Mouse (Mus musculus): ENCODE data around the gene Prnp. TPM values are rescaled to one million over a fixed set of nuclear protein-coding genes. Genes with fewer than 3 reads are reported as not detected.

Prnp gene
- polyA plus RNA-seq, 1 experiment = 144 TPM

- H3K27ac ChIP-seq (ENCODE audit: insufficient read depth, low read depth, low read length) = no peak overlapping the region
- DNase-seq = no peak
- WGBS = 75% methylated on average over 3 of the region's 3 CpGs
- H3K4me3 ChIP-seq (ENCODE audit: insufficient read depth, low read depth, low read length) = no peak overlapping the region
- TF ChIP-seq POLR2A (IDR thresholded peaks at IDR 0.05; ENCODE audit: low read depth, low read length) (no peak), CTCF (conservative IDR thresholded peaks at IDR 0.05; ENCODE audit: insufficient read depth, insufficient read length, low read depth, low read length) (no peak)
- no peaks in the 10 kb centered on the region for H3K4me1 ChIP-seq (ENCODE audit: control insufficient read depth, insufficient read depth, low read length)
- H3K27me3 ChIP-seq (replicated peaks; ENCODE audit: control insufficient read depth, insufficient read depth, low read length) = no peaks in the 10 kb centered on the region
- no peaks in the 10 kb centered on the region for H3K36me3 ChIP-seq (ENCODE audit: control insufficient read depth, insufficient read depth, low read length)
Observed at GRCm38 (mm10) chr2:131940506-131940905, 30.8 kb downstream of the Prnp start.

DNA sequence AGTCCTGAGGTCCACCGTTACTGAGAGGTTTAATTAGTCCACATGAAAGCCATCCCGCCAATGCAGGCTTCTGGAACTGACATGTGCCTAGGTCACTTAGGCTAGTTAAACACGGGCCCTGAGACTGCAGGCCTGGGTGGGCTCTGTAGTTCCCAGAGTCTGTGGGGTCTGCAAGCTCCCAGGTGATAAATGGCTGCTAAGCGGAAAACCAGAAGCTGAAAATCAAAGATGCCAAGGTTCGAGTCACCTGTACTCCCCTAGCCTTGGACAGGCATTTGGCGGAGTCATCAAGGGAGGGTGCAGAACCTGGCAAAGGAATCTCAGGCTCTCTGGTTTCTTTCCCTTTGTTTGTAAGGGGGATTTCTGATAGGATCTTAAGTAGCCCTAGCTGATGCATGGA lies 31.8 kb downstream of the Prnp start:
- TF ChIP-seq POLR2A (IDR thresholded peaks at IDR 0.05; ENCODE audit: low read depth, low read length) (no peak), CTCF (conservative IDR thresholded peaks at IDR 0.05; ENCODE audit: insufficient read depth, insufficient read length, low read depth, low read length) (no peak)
- DNase-seq = no peak
- Histone ChIP-seq H3K4me1 (ENCODE audit: control insufficient read depth, insufficient read depth, low read length) (no peaks in the 10 kb centered on the region), H3K27me3 (replicated peaks; ENCODE audit: control insufficient read depth, insufficient read depth, low read length) (no peaks in the 10 kb centered on the region), H3K27ac (ENCODE audit: insufficient read depth, low read depth, low read length) (no peak overlapping the region), H3K36me3 (ENCODE audit: control insufficient read depth, insufficient read depth, low read length) (no peaks in the 10 kb centered on the region), H3K4me3 (ENCODE audit: insufficient read depth, low read depth, low read length) (no peak overlapping the region)
- WGBS = 86% methylated on average over 6 of the region's 6 CpGs

DNA sequence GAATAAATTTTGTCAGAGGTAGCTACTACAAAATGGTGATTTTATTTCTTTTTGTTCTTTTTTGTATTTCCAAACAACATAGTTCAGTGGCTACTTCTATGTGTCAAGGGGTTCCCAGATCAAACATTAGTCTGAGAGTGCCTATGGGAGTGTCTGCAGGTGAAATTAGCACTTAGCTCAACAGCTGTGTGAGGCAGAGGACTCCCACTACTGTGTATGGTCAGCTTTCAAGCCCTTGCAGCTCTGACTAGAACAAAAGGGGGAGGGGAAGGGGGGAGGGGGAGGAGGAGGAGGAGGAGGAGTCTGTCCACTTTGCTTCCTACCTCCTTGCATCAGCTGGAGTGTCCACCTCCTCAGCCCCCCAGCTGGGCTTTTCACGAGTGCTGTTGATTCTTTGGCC lies 34.6 kb downstream of the Prnp start:
- 39% methylated on average over 1 of the region's 1 CpGs for WGBS
- H3K36me3 ChIP-seq (ENCODE audit: control insufficient read depth, insufficient read depth, low read length) = no peaks in the 10 kb centered on the region
- no peaks in the 10 kb centered on the region for H3K27me3 ChIP-seq (replicated peaks; ENCODE audit: control insufficient read depth, insufficient read depth, low read length)
- H3K27ac ChIP-seq (ENCODE audit: insufficient read depth, low read depth, low read length) = no peak overlapping the region
- no peak overlapping the region for H3K4me3 ChIP-seq (ENCODE audit: insufficient read depth, low read depth, low read length)
- no peaks in the 10 kb centered on the region for H3K4me1 ChIP-seq (ENCODE audit: control insufficient read depth, insufficient read depth, low read length)
- no peak for TF ChIP-seq POLR2A (IDR thresholded peaks at IDR 0.05; ENCODE audit: low read depth, low read length)
- TF ChIP-seq CTCF (conservative IDR thresholded peaks at IDR 0.05; ENCODE audit: insufficient read depth, insufficient read length, low read depth, low read length) = no peak
- DNase-seq = no peak

DNA sequence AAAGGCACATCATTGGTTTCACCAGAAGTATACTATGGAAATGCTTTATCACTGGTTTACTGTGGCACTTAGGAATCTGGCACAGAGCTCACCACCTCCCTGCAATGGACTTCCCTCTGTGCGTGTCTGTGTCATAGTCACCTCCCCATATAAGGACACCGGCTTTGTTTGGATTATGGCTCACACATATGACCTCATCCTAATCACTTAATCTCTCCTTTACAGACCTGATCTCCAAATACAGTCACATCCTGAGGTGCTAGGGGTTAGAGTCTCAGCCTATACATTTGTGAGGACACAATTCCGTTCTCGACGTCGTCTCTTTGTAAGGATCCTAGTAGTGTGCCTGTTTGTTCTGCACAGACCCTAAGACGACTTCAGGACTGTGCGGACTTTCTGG lies 35.5 kb downstream of the Prnp start:
- no peaks in the 10 kb centered on the region for H3K4me1 ChIP-seq (ENCODE audit: control insufficient read depth, insufficient read depth, low read length)
- H3K27me3 ChIP-seq (replicated peaks; ENCODE audit: control insufficient read depth, insufficient read depth, low read length) = no peaks in the 10 kb centered on the region
- TF ChIP-seq POLR2A (IDR thresholded peaks at IDR 0.05; ENCODE audit: low read depth, low read length) (no peak), CTCF (conservative IDR thresholded peaks at IDR 0.05; ENCODE audit: insufficient read depth, insufficient read length, low read depth, low read length) (no peak)
- no peak for DNase-seq
- WGBS = 69% methylated on average over 8 of the region's 8 CpGs
- no peak overlapping the region for H3K4me3 ChIP-seq (ENCODE audit: insufficient read depth, low read depth, low read length)
- H3K27ac ChIP-seq (ENCODE audit: insufficient read depth, low read depth, low read length) = no peak overlapping the region
- H3K36me3 ChIP-seq (ENCODE audit: control insufficient read depth, insufficient read depth, low read length) = no peaks in the 10 kb centered on the region

DNA sequence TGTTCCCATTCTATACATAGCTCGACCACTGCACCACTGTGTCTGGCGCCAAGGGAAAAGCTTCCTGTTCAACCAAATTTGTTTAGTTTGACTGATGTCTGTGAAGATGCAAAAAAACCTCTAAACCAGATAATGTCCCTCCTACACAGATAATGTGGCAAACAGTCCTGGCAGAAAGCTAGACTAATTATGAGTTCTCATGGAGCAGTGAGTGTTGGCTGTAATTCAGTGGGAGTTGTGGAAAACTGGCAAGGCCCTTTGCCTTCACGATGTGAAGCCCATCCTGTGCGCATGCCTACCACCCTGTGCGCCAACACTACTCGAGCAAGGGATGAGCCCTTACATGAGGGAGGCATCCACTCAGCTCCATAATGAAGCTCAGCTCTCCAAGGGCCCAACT lies 36.0 kb downstream of the Prnp start:
- TF ChIP-seq CTCF (conservative IDR thresholded peaks at IDR 0.05; ENCODE audit: insufficient read depth, insufficient read length, low read depth, low read length) (no peak), POLR2A (IDR thresholded peaks at IDR 0.05; ENCODE audit: low read depth, low read length) (no peak)
- 86% methylated on average over 6 of the region's 6 CpGs for WGBS
- DNase-seq = no peak
- no peaks in the 10 kb centered on the region for H3K4me1 ChIP-seq (ENCODE audit: control insufficient read depth, insufficient read depth, low read length)
- H3K27me3 ChIP-seq (replicated peaks; ENCODE audit: control insufficient read depth, insufficient read depth, low read length) = no peaks in the 10 kb centered on the region
- no peak overlapping the region for H3K4me3 ChIP-seq (ENCODE audit: insufficient read depth, low read depth, low read length)
- no peaks in the 10 kb centered on the region for H3K36me3 ChIP-seq (ENCODE audit: control insufficient read depth, insufficient read depth, low read length)
- no peak overlapping the region for H3K27ac ChIP-seq (ENCODE audit: insufficient read depth, low read depth, low read length)

DNA sequence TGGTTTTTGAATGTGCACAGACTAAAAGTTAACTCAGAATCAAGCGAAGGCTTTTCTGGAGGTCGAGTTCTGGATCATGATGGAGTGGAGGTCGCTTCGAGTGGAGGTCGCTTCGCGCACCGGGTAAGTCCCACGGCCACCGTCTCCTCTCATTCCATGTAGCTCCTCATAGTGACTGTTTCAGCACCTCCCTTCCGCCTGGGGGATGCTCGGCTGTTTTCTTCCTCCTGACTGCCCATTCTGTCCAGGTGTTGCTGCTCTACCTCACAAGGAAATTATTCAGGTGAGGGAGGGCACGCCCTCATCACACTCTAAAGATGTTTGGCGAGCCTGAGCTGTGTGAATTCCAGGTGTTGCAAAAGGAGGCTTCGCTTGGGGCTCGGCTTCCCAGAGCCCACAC lies 36.6 kb downstream of the Prnp start:
- WGBS = 89% methylated on average over 16 of the region's 16 CpGs
- Histone ChIP-seq H3K36me3 (ENCODE audit: control insufficient read depth, insufficient read depth, low read length) (no peaks in the 10 kb centered on the region), H3K4me3 (ENCODE audit: insufficient read depth, low read depth, low read length) (no peak overlapping the region), H3K27me3 (replicated peaks; ENCODE audit: control insufficient read depth, insufficient read depth, low read length) (no peaks in the 10 kb centered on the region), H3K27ac (ENCODE audit: insufficient read depth, low read depth, low read length) (no peak overlapping the region), H3K4me1 (ENCODE audit: control insufficient read depth, insufficient read depth, low read length) (no peaks in the 10 kb centered on the region)
- TF ChIP-seq CTCF (conservative IDR thresholded peaks at IDR 0.05; ENCODE audit: insufficient read depth, insufficient read length, low read depth, low read length) (no peak), POLR2A (IDR thresholded peaks at IDR 0.05; ENCODE audit: low read depth, low read length) (no peak)
- no peak for DNase-seq

DNA sequence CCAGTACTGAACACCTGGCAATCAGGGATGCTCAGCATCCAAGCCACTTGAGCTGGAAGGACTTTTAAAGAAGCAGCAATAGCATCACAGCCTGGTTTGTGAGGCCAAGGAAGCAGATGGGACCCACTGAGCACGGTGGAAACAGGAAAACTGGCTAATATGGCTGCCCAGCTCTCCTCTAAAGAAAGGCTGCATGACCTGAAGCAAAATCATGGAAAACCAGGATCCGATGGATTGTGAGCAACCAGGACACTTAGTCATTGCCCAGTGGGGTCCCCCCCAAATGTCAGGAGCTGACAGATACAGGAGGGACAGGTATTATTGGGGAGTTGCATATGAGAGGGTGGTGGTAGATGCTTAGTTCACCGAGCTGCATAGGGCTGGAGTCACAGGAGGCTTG lies 38.4 kb downstream of the Prnp start:
- no peaks in the 10 kb centered on the region for H3K36me3 ChIP-seq (ENCODE audit: control insufficient read depth, insufficient read depth, low read length)

More for the DNA sequence above, 38.4 kb downstream of the Prnp start:
- TF ChIP-seq POLR2A (IDR thresholded peaks at IDR 0.05; ENCODE audit: low read depth, low read length) (no peak), CTCF (conservative IDR thresholded peaks at IDR 0.05; ENCODE audit: insufficient read depth, insufficient read length, low read depth, low read length) (no peak)
- Histone ChIP-seq H3K4me3 (ENCODE audit: insufficient read depth, low read depth, low read length) (no peak overlapping the region), H3K27ac (ENCODE audit: insufficient read depth, low read depth, low read length) (no peak overlapping the region), H3K27me3 (replicated peaks; ENCODE audit: control insufficient read depth, insufficient read depth, low read length) (no peaks in the 10 kb centered on the region), H3K4me1 (ENCODE audit: control insufficient read depth, insufficient read depth, low read length) (no peaks in the 10 kb centered on the region)
- DNase-seq = no peak
- WGBS = 80% methylated on average over 3 of the region's 3 CpGs

Measured in kidney, adult 2 months (tissue).